Mouse (Mus musculus) large intestine, adult 2 months (tissue): ENCODE measurements around the gene Unc79. TPM values are rescaled to one million over a fixed set of nuclear protein-coding genes. Genes with fewer than 3 reads are reported as not detected.

Experiments used
- DNase-seq: peaks from one replicate; pipeline ENCODE4 v3.0.0-alpha.2; 2012; ENCODE audit warnings: low read depth, low spot score
- WGBS: fragments of 180-500 bp; shearing (Covaris S2); methylation state at CpG from one replicate; pipeline ENCODE4 v1.1.7; 2018; 5-methylcytosine and 5-hydroxymethylcytosine counted together
- polyA plus RNA-seq: library from polyadenylated mRNA; depleted of rRNA; stranded (reverse); fragments of >200 nt; gene quantifications from 2 replicates; pipeline ENCODE4 v1.2.3, GENCODE M21; 2012

Unc79 gene
- polyA plus RNA-seq, 1 experiment, result 0.15 TPM

DNA sequence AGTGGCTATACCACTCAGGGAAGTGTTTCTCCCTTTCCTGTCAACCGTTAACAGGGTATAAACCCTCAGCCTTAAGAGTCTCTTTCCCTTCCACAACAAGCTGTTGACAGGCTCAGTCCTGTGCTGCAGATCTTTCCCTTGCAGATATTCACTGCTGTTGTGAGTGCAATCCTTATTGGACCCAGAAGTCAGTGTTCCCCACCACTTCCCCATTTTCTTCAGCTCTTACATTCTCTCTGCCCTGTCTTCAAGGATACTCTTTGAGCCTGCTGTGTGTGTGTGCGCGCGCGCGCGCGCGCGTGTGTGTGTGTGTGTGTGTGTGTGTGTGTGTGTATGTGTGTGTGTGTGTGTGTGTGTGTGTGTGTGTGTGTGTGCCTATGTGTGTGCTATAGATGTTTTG lies 90.7 kb downstream of the Unc79 start:
- 89% methylated on average over 10 of the region's 10 CpGs for WGBS
- no peak for DNase-seq

- DNase-seq, result no peak
- 60% methylated on average over 2 of the region's 2 CpGs for WGBS
Measured at GRCm38 (mm10) chr12:103040136-103040535, 91.5 kb downstream of the Unc79 start.

DNA sequence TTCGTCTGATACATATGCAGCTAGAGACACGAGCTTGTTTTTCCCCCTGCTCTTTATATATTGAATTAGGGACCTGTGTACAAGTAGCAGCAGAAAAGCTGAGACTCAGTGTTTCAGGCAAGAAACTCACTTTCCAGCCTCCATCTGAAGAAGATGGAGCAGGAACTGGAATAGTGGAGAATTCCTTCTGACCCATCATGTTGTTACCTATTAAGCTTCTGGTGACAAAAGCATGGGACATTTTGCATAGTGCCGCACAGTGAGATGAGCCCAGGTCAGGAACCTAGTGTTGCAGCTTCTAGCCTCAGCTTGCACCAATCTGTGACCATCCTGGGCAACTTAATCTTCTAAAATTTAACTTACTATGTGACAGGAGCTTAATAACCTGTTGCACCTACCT lies 92.7 kb downstream of the Unc79 start:
- 93% methylated on average over 3 of the region's 3 CpGs for WGBS
- no peak for DNase-seq

GRCm38 (mm10) chr12:103042711-103043110 lies 94.1 kb downstream of the Unc79 start:
- no peak for DNase-seq
- 92% methylated on average over 5 of the region's 5 CpGs for WGBS

GRCm38 (mm10) chr12:103044422-103044821 lies 95.8 kb downstream of the Unc79 start:
- WGBS, result 77% methylated on average over 4 of the region's 4 CpGs
- DNase-seq, result no peak

DNA sequence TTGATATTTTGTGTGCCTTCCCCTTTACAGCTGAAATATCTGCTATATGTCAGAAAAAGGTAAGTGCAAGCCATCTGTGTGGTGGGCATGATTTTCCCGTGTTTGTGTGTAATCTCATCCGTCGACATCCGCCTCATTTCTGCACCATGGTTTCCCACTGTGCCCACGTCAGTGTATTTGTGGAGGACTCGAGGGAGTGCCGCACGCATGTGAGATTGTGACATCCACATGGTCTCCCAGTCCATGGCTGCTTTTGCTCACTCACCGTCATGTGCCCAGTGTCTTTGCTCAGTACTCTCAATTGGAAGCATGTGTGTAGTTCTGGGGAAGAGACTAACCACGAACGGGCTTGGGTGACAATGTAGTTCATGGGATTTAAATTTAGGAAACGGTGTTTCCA lies 101.2 kb downstream of the Unc79 start:
- 93% methylated on average over 12 of the region's 12 CpGs for WGBS
- DNase-seq, result no peak

GRCm38 (mm10) chr12:103059321-103060053 lies 110.8 kb downstream of the Unc79 start:
- no peak for DNase-seq
- 74% methylated on average over 21 of the region's 21 CpGs for WGBS

DNA sequence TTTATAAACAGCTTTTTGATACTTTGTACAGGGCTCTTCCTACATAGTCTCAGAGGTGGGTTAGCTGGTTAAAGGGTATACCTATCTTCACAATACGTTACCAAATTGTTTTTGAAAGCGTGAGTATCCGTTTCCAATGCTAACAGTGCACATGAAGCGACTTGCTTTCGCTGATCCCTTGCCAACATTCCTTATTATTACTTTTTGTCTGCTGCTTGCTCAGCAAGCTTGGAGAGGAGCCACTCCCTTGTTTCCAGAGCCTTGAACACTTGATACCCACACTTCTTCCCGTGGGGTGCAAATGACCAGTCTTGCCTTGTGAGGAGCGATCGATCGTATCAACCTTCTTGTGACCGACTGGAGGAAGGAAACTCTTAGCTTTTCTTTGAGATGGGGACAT lies 112.1 kb downstream of the Unc79 start:
- 74% methylated on average over 10 of the region's 10 CpGs for WGBS
- no peak for DNase-seq

GRCm38 (mm10) chr12:103062133-103062532 lies 113.5 kb downstream of the Unc79 start:
- WGBS, result 63% methylated on average over 4 of the region's 4 CpGs
- no peak for DNase-seq

GRCm38 (mm10) chr12:103064944-103065343 lies 116.3 kb downstream of the Unc79 start:
- peak; percentile 6 for DNase-seq

GRCm38 (mm10) chr12:103068161-103068560 lies 119.5 kb downstream of the Unc79 start:
- 87% methylated on average over 5 of the region's 5 CpGs for WGBS

More at GRCm38 (mm10) chr12:103064944-103065343, 116.3 kb downstream of the Unc79 start:
- 5% methylated on average over 3 of the region's 3 CpGs for WGBS

DNA sequence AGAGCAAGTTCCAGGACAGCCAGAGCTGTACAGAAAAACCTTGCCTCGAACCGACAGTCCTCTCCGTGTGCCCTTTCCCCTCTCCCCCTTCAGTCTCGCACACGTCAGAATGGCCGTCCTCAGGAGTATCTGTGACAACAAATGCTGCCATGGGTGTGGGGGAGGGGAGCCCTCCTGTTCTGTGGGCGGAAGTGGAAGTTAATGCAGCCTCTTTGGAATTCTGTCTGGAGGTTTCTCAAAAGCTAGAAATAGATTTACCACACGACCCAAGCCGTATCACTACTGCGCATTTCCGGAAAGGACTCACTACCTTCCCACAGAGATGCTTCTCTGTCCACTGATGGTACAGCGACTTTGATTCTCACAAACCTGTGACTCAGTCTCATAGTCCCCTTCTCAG lies 120.9 kb downstream of the Unc79 start:
- WGBS, result 59% methylated on average over 12 of the region's 12 CpGs
- no peak for DNase-seq

More at GRCm38 (mm10) chr12:103068161-103068560, 119.5 kb downstream of the Unc79 start:
- no peak for DNase-seq

DNA sequence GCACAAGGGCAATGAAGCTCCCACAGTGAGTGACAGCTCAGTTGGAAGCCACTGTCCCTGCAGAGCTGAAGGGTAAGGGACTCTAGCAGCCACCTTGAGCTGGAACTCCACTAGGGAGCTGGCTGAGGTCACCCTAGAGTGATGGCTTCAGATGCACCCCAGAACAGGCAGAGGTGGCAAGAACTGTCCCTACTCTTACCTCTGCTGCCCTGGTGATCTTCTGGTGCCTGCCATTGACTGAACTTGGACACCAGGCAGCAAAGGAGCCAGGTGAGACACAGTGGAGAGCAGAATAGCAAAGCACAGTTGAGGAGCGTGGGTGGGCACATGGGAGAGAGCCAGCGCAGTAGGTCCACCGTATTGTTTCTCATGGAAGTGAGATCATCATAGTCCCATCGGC lies 125.3 kb downstream of the Unc79 start:
- WGBS, result 94% methylated on average over 4 of the region's 4 CpGs
- DNase-seq, result no peak

DNA sequence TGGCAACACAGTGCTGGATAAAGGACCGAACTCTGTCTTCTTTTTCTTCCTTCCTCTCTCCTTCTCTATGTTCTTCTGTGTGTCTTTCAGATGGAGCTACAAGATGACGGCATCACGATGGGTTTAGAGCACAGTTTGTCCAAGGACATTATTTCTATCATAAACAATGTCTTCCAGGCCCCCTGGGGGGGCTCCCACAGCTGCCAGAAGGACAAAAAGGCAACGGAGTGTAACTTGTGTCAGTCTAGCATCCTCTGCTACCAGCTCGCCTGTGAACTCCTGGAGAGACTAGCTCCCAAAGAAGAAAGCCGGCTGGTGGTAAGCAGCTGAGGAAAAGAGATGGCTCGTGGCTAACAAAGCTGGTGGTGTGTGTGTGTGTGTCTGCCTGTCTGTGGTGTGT lies 130.1 kb downstream of the Unc79 start:
- DNase-seq, result no peak
- 59% methylated on average over 7 of the region's 7 CpGs for WGBS

DNA sequence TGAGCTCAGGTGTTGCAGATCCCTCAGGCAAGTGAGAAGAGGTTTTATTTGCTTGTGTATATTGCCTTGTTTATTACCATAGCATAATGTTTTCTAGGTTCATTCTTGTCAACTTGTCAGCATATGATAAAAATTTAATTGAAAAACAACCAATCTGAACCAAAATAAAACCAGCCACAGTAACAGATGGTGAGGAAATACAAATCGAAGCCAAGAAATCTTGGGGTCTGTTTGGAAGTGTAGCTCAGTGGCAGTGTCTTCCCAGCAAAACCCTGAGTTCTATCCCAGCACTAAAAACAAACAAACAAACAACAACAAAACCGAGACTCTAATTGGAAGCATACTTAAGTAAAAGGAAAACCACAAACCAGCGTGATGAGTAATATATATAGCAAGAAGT lies 131.4 kb downstream of the Unc79 start:
- no peak for DNase-seq
- 62% methylated on average over 3 of the region's 3 CpGs for WGBS

DNA sequence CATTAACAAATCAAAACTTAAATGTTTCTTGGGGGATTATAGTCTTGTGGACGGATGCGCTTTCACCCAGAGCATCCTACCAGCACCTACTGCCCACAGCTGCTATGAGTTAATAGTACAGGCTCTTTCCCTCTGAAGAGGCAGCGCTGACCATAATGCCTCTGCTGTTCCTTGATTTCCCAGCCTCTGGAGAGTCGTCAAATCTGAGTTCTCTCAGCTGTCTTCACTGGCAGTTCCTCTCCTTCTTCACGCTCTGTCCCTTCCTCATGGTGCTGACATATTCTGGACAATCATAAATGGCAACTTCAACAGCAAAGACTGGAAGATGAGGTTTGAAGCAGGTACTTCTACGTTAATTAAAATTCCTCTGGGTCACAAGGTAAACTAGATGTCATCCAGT lies 143.2 kb downstream of the Unc79 start:
- 70% methylated on average over 6 of the region's 6 CpGs for WGBS
- DNase-seq, result no peak

DNA sequence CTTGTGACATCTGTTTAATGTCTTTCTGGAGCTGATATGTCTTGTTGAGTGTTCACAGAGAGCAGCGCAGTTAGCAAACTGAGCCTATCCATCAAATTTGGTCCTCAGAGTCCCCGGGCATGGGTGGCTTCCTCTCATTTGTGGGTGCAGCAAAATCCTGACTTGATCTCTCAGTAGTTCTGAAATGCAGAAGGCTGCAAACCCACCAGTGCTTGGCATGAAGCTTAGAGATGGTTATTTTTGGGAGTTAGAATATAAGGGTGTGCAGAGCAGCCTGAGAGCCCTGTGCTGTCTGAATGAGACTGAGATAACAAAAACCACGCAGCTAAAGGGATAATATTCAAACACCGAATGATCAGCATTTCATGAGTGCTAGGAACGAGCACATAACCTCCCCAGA lies 146.5 kb downstream of the Unc79 start:
- 69% methylated on average over 5 of the region's 5 CpGs for WGBS
- no peak for DNase-seq

GRCm38 (mm10) chr12:103099185-103099584 lies 150.5 kb downstream of the Unc79 start:
- 15% methylated on average over 1 of the region's 1 CpGs for WGBS
- DNase-seq, result no peak

GRCm38 (mm10) chr12:103100088-103100487 lies 151.4 kb downstream of the Unc79 start:
- no peak for DNase-seq
- 60% methylated on average over 5 of the region's 5 CpGs for WGBS

- WGBS, result 65% methylated on average over 2 of the region's 2 CpGs
- DNase-seq, result no peak
Measured at GRCm38 (mm10) chr12:103103041-103103440, 154.4 kb downstream of the Unc79 start.

DNA sequence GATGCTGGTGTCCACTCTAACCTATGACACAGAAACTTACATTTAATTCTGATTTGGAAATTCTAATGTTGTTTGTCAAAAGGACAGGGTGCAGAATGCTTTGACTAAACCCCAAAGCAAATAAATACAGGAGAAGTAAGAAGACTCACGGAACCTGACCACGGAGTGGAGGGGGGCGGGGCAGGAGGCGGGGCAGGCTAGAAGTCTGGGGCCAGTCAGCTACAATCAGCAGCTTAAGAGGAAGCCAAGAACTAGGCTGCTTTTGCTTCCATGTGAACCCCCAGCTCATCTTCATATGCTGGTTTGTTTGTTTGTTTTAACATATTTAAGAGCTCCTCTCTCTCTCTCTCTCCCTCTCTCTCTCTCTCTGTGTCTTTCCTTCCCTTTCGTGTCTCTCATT lies 154.9 kb downstream of the Unc79 start:
- 17% methylated on average over 5 of the region's 5 CpGs for WGBS
- DNase-seq, result no peak

GRCm38 (mm10) chr12:103109301-103109700 lies 160.6 kb downstream of the Unc79 start:
- no peak for DNase-seq
- 84% methylated on average over 7 of the region's 7 CpGs for WGBS
